Mouse (Mus musculus): ENCODE results near the gene Nhs. TPM values are rescaled to one million over a fixed set of nuclear protein-coding genes. Genes with fewer than 3 reads are reported as not detected.

Nhs gene
- polyA plus RNA-seq, 2 experiments: 2.4 to 3.9 TPM

DNA sequence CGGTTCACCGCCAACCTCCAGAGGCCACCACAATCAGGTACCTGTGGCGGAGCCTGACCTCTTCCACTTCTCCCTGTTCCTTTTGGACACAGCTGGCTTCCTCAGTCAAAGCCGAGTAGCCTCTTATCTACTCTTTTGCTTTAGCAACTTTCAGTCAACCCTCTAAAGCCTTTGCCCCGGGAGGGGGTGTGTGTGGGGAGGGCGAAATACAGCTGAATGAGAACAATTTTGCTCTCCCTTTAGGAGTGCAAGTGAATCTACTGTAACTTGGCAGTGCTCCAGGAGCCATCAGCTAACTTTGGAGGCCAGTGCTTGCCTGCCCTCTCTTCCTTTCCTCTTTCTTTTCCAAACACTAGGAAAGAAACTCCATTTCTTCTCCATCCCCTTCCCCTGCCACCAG, 197.8 kb downstream of the Nhs start:
- ATAC-seq (ENCODE audit: low FRiP score, low read depth): no peak
- TF ChIP-seq POLR2A (IDR thresholded peaks at IDR 0.05; ENCODE audit: borderline replicate concordance, extremely low read depth, insufficient read depth, insufficient read length): no peak
- Histone ChIP-seq H3K27ac (replicated peaks; ENCODE audit: low read depth, low read length) (no peak overlapping the region), H3K36me3 (ENCODE audit: control insufficient read depth, insufficient read depth, low read length) (no peaks in the 10 kb centered on the region), H3K4me1 (ENCODE audit: control insufficient read depth, insufficient read depth, low read length) (0 out of 2 replicates have a peak, but pooled peaks cover 4% of the 10 kb centered on the region), H3K4me3 (replicated peaks; ENCODE audit: low read length) (no peak overlapping the region), H3K4me2 (replicated peaks; ENCODE audit: low read depth, low read length, severe bottlenecking) (no peak overlapping the region), H3K27me3 (ENCODE audit: control insufficient read depth, insufficient read depth, low read length) (no peaks in the 10 kb centered on the region), H3K9me3 (ENCODE audit: control insufficient read depth, low read length) (no peaks in the 10 kb centered on the region), H3K9ac (ENCODE audit: low read depth, low read length, severe bottlenecking) (no peak overlapping the region)
- DNase-seq (ENCODE audit: low spot score): no peak
- WGBS: 55% methylated on average over 6 of the region's 6 CpGs

DNA sequence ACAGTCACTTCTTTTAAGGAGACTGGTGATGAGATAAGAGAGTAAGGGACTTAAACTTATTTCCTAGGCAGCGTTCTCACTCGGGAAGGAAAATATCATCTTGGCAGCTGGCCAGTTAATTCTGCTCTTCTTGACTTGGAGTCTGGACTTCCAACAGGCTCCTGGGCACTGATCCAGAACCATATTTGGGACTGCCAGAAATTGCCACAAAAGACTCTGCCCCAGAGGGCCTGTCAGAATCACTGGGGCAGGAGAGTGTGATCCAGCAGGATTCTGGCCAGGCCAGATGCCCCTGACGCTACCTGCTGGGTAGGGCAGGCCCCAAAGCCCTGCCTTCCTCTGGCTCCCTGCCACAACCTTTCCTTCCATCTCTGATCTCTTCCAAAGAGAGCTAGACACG, 198.4 kb downstream of the Nhs start:
- ATAC-seq (ENCODE audit: low FRiP score, low read depth): no peak
- Histone ChIP-seq H3K27ac (replicated peaks; ENCODE audit: low read depth, low read length) (no peak overlapping the region), H3K4me1 (ENCODE audit: control insufficient read depth, insufficient read depth, low read length) (0 out of 2 replicates have a peak, but pooled peaks cover 4% of the 10 kb centered on the region), H3K27me3 (ENCODE audit: control insufficient read depth, insufficient read depth, low read length) (no peaks in the 10 kb centered on the region), H3K9ac (ENCODE audit: low read depth, low read length, severe bottlenecking) (no peak overlapping the region), H3K4me2 (replicated peaks; ENCODE audit: low read depth, low read length, severe bottlenecking) (no peak overlapping the region), H3K36me3 (ENCODE audit: control insufficient read depth, insufficient read depth, low read length) (no peaks in the 10 kb centered on the region), H3K4me3 (replicated peaks; ENCODE audit: low read length) (no peak overlapping the region), H3K9me3 (ENCODE audit: control insufficient read depth, low read length) (no peaks in the 10 kb centered on the region)
- peak; percentile 65 for DNase-seq (ENCODE audit: low spot score)
- no peak for TF ChIP-seq POLR2A (IDR thresholded peaks at IDR 0.05; ENCODE audit: borderline replicate concordance, extremely low read depth, insufficient read depth, insufficient read length)
- 31% methylated on average over 4 of the region's 4 CpGs for WGBS

GRCm38 (mm10) chrX:161952356-161952755, 207.2 kb downstream of the Nhs start:
- Histone ChIP-seq H3K27ac (replicated peaks; ENCODE audit: low read depth, low read length) (no peak overlapping the region), H3K4me1 (ENCODE audit: control insufficient read depth, insufficient read depth, low read length) (0 out of 2 replicates have a peak, but pooled peaks cover 2% of the 10 kb centered on the region), H3K4me3 (replicated peaks; ENCODE audit: low read length) (no peak overlapping the region), H3K4me2 (replicated peaks; ENCODE audit: low read depth, low read length, severe bottlenecking) (no peak overlapping the region), H3K27me3 (ENCODE audit: control insufficient read depth, insufficient read depth, low read length) (no peaks in the 10 kb centered on the region), H3K36me3 (ENCODE audit: control insufficient read depth, insufficient read depth, low read length) (no peaks in the 10 kb centered on the region), H3K9ac (ENCODE audit: low read depth, low read length, severe bottlenecking) (no peak overlapping the region), H3K9me3 (ENCODE audit: control insufficient read depth, low read length) (no peaks in the 10 kb centered on the region)
- ATAC-seq (ENCODE audit: low FRiP score, low read depth) (no peak), DNase-seq (ENCODE audit: low spot score) (no peak)
- TF ChIP-seq POLR2A (IDR thresholded peaks at IDR 0.05; ENCODE audit: borderline replicate concordance, extremely low read depth, insufficient read depth, insufficient read length): no peak

GRCm38 (mm10) chrX:161943098-161943680, 216.3 kb downstream of the Nhs start:
- no peak overlapping the region for H3K4me3 ChIP-seq (replicated peaks; ENCODE audit: low read length)
- H3K4me1 ChIP-seq (ENCODE audit: control insufficient read depth, insufficient read depth, low read length): no peaks in the 10 kb centered on the region; the same call in 1 of the 2 replicates
- no peaks in the 10 kb centered on the region for H3K27me3 ChIP-seq (ENCODE audit: control insufficient read depth, insufficient read depth, low read length)
- no peak overlapping the region for H3K4me2 ChIP-seq (replicated peaks; ENCODE audit: low read depth, low read length, severe bottlenecking)
- no peaks in the 10 kb centered on the region for H3K36me3 ChIP-seq (ENCODE audit: control insufficient read depth, insufficient read depth, low read length)
- WGBS: 26% methylated on average over 4 of the region's 4 CpGs
- no peak for ATAC-seq (ENCODE audit: low FRiP score, low read depth)
- no peak for TF ChIP-seq POLR2A (IDR thresholded peaks at IDR 0.05; ENCODE audit: borderline replicate concordance, extremely low read depth, insufficient read depth, insufficient read length)
- H3K27ac ChIP-seq (replicated peaks; ENCODE audit: low read depth, low read length): no peak overlapping the region
- H3K9me3 ChIP-seq (ENCODE audit: control insufficient read depth, low read length): no peaks in the 10 kb centered on the region
- H3K9ac ChIP-seq (ENCODE audit: low read depth, low read length, severe bottlenecking): no peak overlapping the region
- DNase-seq (ENCODE audit: low spot score): no peak

DNA sequence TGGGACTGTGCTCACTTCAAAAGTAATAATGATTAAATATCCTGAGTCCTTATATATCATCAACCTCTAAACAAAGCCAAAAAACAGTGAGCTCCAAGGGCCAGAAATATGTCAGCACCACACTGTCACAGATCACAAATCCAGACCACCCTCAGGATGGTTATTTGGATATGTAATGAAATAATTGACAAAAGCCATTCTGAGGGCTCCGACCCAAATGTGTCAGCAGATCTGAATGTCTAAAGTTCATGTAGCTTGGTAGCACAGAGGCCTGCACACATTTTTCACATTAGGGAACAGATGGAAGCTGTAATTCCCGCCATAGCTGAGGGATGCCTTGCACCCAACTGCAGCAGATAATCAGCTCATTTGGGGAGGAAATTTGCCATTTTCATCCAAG, 218.8 kb downstream of the Nhs start:
- ATAC-seq (ENCODE audit: low FRiP score, low read depth): peak; percentile 41; the same call in 1 of the 2 replicates
- TF ChIP-seq POLR2A (IDR thresholded peaks at IDR 0.05; ENCODE audit: borderline replicate concordance, extremely low read depth, insufficient read depth, insufficient read length): no peak
- Histone ChIP-seq H3K36me3 (ENCODE audit: control insufficient read depth, insufficient read depth, low read length) (no peaks in the 10 kb centered on the region), H3K4me1 (ENCODE audit: control insufficient read depth, insufficient read depth, low read length) (no peaks in the 10 kb centered on the region; the same call in 1 of the 2 replicates), H3K9ac (ENCODE audit: low read depth, low read length, severe bottlenecking) (no peak overlapping the region), H3K4me2 (replicated peaks; ENCODE audit: low read depth, low read length, severe bottlenecking) (no peak overlapping the region), H3K27me3 (ENCODE audit: control insufficient read depth, insufficient read depth, low read length) (no peaks in the 10 kb centered on the region), H3K27ac (replicated peaks; ENCODE audit: low read depth, low read length) (no peak overlapping the region), H3K9me3 (ENCODE audit: control insufficient read depth, low read length) (no peaks in the 10 kb centered on the region), H3K4me3 (replicated peaks; ENCODE audit: low read length) (no peak overlapping the region)
- DNase-seq (ENCODE audit: low spot score): peak; percentile 48
- WGBS: 39% methylated on average over 2 of the region's 2 CpGs
